Mouse (Mus musculus) cerebellum, adult 9-11 months (tissue): ENCODE measurements around the gene Ddb2.

Source experiments
- DNase-seq: peaks from one replicate; pipeline ENCODE4 v3.0.0; 2022

Ddb2 gene

DNA sequence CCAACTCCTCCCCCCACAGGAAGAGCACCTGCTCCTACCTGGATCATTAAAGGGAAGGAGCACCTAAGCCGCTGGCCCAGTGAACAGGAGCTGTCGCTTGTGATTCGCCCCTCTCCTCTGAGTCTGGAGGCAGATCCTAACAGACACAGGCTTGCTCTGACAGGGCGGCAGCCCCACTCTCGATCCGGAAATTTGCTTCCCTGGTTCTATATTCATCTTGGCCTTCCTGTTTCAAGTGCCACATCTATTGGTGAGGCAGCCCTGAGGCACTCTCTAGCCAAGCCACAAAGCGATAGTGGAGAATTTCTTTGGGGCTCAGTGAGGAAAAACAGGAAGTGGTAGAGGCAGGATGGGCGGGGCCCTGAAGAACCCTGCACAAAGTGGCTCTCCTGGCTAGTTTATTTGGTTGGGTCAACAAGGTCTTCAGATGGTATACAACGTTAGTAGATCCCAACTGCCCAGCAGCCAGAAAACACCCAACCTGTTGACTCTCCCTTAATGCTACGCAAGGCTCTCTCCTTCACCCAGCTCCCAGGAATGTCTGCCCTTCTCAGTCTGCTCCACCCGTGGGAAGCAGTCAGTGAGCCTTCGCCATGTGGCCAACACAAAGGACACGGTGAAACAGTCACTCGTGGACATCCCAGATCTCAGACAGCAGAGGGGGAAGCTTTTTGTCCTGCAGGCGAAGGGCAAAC is 52.9 kb downstream of the Ddb2 start, which contains the start of gene Madd:
Madd (minus strand) TSS at position 127 of the 695 bp plus-strand sequence.
- peak; percentile 66 for DNase-seq

DNA sequence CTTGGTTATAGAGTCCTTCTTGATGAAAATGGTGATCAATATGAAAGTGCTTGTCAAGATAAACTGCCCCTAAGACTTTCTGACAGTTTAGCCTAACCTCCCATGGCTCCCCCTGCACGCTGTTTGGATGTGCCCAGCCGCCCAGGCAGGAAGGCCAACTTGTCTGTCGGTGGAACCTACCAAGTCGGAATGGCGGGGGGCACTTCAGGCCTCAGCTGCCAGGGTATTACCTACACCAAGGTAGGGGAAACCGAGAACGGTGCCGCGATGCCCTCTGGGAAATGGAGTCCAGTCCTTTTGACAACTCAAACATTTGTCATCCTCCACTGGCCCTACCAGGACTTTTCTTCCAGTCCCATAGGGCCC is 53.7 kb downstream of the Ddb2 start:
- DNase-seq = peak; percentile 99

DNA sequence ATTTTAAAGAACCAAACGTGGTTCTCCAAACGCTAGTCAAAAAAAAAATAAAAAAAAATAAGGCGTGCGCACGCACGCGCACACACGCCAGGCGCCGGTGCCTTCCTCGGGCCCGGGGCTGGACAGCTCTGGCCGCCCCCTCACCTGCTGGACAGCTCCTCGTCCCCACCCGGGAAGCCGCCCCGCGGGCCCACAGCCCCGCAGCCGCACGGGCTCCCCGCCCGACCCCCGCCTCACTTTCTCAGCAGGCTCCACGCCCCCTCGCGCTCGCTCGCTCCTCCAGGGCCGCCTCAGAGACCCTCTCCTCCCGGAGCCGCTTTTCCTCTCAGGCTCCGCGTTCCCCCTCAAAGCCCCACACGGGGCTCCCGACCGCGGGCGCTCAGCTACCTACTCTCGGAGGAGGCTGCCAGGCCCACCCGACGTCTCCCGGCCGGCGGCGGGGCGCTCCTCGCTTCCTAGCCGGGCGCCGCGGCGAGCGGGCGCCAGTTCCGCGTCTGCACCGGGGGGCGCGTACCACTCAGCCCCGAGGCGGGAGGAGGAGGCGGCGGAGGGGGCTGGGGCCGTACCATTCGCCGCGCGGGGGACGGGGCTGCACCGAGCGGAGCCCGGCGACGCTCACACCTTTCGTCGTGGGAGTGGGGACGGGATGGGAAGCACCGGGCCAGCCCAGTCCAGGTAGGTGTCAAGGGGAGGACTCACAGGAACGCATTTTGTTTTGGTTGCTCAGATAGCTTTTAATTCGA is 54.2 kb downstream of the Ddb2 start:
- DNase-seq = peak; percentile 94

DNA sequence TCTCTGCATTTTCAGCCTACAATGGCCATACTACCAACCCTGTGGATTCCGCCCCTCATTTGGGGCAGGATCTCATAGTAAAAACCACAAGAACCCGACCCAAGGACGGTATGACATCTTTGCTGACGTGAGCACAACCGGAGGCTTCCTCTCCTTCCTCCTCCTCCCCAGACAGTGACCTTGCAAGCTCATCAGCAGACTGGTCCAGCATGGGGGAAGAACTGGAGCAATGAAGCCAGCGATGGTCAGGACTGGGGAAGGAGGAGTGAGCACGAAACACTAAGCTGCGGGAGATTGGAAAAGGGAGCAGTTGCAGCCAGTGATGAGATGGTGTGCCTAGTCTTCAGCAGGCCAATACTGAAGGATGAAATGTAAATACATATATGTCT is 54.8 kb downstream of the Ddb2 start:
- DNase-seq = peak; percentile 80

DNA sequence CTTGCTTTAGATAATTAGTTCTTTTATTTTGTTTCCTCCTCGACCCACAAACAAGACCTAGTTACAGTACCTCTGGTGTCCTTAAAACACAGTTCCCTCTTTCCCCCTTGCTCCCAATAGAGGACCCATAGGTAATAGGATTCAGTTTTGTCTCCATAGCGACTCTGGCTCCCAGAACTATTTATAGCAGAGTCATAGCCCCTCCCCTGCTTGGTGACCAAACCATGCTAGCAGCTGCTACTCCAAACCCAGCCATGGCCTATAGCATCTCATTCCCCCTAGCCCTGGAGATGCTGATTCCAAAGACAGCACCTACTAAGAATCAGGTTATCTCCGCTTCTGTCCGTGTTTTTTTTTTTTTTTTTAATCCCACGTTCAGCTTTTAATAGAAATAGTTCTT is 56.1 kb downstream of the Ddb2 start:
- peak; percentile 64 for DNase-seq

DNA sequence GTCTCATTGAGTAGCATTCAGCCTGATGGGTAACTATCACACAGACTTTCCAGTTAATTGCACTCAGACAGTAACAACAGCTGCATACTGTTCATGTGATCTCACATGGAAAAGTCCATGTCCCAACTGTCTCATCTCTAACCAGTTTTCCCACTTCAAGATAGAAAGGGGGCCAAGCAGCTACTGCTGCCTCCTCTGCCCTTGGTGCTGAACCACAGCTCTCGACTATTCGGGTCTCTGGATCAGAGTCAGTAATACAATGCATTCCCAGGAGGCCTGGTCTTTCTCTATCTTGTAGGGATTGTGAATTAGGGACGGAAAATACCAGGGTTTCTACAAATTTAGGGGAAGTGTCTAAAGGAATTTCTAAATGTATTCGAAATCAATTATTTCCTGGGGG is 57.0 kb downstream of the Ddb2 start:
- no peak for DNase-seq

DNA sequence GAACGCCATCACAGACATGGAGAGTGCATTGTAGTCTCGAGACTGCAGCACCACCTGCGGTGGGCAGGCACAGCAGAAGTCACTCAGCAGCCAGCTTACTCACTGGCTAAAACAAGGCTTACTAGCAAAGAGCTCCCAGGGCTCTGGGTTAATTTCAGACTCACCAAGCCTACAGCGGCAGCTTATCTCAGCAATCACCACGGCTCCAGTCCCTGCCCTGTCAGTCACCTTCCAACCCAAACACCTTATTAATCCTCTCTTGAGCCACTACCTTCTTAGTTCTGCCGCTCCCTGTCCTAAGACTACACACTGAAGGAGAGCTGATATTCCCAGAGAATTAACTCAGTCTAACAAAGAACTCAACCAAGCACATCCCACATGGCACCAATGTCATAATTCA is 60.5 kb downstream of the Ddb2 start:
- DNase-seq = no peak

DNA sequence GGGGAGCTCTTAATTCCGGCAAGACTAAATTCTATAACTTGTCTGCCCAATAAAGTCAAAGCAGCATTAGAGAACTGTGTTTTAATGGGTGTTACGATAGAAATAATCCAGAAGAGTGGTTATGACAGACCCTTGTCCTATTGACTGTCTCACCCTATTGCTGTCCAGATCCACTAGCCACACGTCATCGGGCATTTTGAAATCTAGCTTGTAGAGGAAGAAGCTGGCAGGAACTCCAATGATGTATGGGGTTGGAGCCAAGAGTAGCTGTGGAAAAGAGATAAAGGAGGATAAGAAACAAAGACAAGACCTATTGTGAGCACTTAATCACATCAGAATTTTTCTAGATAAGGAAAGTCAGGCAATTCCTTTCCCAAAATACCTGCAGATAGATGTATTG is 61.3 kb downstream of the Ddb2 start:
- no peak for DNase-seq

DNA sequence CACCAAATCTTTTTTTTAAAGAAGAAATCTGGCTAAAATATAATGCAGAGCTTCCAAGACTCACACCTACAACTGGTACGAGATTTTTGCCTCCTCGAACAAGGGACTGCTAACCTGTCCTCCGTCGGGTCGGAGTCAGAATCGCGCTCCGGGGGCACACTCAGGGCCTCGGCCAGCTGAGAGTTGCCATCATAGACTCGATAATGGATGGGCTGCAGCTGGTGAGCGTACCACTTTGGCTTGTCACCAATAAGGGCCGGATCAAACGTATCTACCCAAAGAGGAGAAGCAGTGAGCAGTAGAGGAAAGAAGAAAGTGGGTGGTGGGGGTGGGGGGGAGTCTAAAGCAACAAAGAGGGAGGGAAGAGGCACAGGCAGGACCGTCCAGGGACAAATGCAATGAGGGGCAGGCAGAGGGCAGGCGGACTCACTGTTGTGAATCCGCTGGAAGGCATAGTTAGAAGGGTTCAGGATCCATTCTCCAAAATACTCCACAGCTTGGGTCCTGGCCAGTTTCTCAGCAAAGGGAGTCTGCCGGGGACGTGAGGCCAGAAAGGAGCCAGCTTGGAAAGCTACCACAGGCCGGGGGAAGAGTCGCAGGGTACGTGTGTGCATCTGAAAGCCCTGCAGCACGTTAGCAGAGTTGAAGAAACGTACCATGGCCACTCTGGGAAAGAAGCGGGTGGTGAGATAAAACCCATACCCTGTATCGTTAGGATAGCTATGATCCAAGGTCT is 67.0 kb downstream of the Ddb2 start:
- DNase-seq = no peak

DNA sequence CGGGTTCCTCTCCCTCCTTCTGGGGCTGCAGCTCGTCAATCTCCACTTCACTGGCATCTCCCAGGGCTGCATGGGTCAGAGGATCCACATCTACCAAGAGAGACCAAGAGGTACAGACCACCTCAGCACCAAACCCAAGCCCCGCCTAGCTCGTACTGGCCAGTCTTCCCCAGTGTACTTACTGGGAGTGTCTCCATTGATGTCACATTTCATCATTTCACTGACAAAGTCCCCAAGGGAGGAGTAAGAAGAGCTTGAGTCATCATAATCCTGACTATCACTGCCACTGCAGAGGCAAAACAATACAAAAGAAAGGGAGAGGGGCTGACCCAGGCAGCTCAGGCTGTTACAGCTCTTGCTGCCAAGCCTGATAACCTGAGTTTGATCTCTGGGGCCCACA is 69.2 kb downstream of the Ddb2 start:
- DNase-seq = no peak

DNA sequence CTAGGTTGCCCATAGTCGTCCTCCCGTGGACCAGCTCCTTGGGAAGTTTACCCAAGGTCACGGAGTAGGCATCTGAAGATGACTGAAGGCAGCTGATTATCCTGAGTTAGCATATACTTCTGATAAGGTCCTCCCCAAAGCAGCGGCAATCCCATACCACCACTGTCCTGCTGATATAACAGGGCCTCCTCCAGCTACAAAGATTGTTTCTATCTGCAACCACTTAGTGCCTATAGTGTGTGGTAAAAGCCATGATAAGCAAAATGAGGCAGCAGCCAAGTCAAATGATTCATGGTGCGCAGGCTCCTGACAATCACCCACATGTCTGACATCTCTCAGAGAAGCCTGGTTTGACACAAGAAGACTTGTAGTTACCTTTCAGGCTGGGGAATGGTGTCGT is 71.8 kb downstream of the Ddb2 start:
- no peak for DNase-seq

DNA sequence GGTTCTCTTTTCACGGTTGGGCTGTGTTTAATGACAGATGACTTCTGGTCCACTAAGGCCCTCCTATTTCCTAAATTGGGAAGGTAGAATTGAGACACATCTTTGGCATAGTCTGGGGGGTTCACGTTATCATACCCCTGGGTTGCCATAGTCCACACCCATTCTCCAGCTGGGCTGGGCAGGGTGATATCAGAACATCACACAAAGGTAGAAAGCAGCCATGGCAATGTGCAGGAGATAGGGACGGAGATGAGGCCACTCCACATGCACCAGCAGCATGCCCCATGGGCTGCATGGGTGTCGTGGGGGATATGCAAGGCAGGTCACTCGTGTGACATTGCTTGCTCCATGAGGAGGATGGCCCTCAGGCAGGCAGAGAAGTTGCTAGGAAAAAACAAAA is 73.2 kb downstream of the Ddb2 start:
- DNase-seq = no peak

DNA sequence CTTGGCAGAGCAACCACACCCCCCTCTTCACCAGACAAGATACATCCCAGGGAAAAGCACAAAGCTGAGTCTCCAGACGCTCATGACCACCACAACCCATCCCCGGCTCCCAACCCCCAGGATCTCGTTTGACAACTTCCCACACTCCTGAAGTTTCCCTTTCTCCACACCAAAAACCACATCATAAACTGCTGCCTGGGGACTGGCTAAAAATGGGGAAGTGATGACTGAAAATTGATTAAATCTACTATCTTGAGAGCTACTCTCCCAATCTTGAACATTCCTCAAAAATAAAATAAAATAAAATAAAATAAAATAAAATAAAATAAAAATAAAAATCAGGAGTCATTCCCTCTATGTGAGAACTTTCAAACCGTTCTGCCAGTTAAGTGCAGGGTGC is 73.8 kb downstream of the Ddb2 start:
- DNase-seq = no peak
